Mouse (Mus musculus) liver, embryonic 11.5 days (tissue): ENCODE results near the gene Tecta. TPM values are rescaled to one million over a fixed set of nuclear protein-coding genes. Genes with fewer than 3 reads are reported as not detected.

ENCODE experiments used
- ATAC-seq: fragments of 200-750 bp; cut with Nextera tagmentation; replicated peaks from 2 replicates; pipeline ENCODE4 v1.8.0; 2017; ENCODE audit warnings: moderate number of reproducible peaks, mild to moderate bottlenecking, moderate TSS enrichment, moderate library complexity; ENCODE audit not compliant: low FRiP score
- DNase-seq: peaks from one replicate; pipeline ENCODE4 v3.0.0-alpha.2; 2017; ENCODE audit warnings: low spot score
- H3K27ac ChIP-seq: fragments of 300-500 bp; sonication (generic); 2 replicates; pipeline ENCODE4 v1.5.1; 2014; ENCODE audit warnings: mild to moderate bottlenecking, low read depth, low read length, control low read depth
- H3K27me3 ChIP-seq: fragments of 300-500 bp; sonication (generic); replicated peaks from 2 replicates; pipeline ENCODE4 v1.6.1; 2014; ENCODE audit warnings: low read length, mixed read lengths; ENCODE audit not compliant: control insufficient read depth, insufficient read depth
- H3K36me3 ChIP-seq: fragments of 300-500 bp; sonication (generic); 2 replicates; pipeline ENCODE4 v1.6.1; 2014; ENCODE audit warnings: mild to moderate bottlenecking, low read length, moderate library complexity, mixed read lengths; ENCODE audit not compliant: control insufficient read depth, insufficient read depth
- H3K4me1 ChIP-seq: fragments of 300-500 bp; sonication (generic); replicated peaks from 2 replicates; pipeline ENCODE4 v1.6.1; 2014; ENCODE audit warnings: low read length, mixed read lengths; ENCODE audit not compliant: control insufficient read depth, insufficient read depth
- H3K4me2 ChIP-seq: fragments of 300-500 bp; sonication (generic); 2 replicates; pipeline ENCODE4 v1.6.1; 2014; ENCODE audit warnings: mild to moderate bottlenecking, control low read depth, moderate library complexity
- H3K4me3 ChIP-seq: fragments of 300-500 bp; sonication (generic); 2 replicates; pipeline ENCODE4 v1.5.1; 2014; ENCODE audit warnings: low read depth, low read length, control low read depth
- H3K9ac ChIP-seq: fragments of 300-500 bp; sonication (generic); 2 replicates; pipeline ENCODE4 v1.6.1; 2014; ENCODE audit warnings: low read depth, low read length, control low read depth
- H3K9me3 ChIP-seq: fragments of 300-500 bp; sonication (generic); 2 replicates; pipeline ENCODE4 v1.6.1; 2016; ENCODE audit warnings: low read length, inconsistent platforms, mixed read lengths; ENCODE audit not compliant: control insufficient read depth
- WGBS: fragments of 180-500 bp; shearing (Covaris S2); extraction: QIAGEN DNeasy Blood & Tissue Kit; methylation state at CpG from one replicate; pipeline ENCODE4 v1.1.7; 2014; 5-methylcytosine and 5-hydroxymethylcytosine counted together
- polyA plus RNA-seq: library from polyadenylated mRNA; unstranded; fragments of >200 nt; fragmentation: Nextera tagmentation; extraction: Ambion mirVana; gene quantifications from 2 replicates; pipeline ENCODE4 v1.2.1, GENCODE M21; 2014

Tecta gene
- polyA plus RNA-seq, 1 experiment from 2014 or later = 0.08 TPM

GRCm38 (mm10) chr9:42323238-42323637 lies 76.5 kb downstream of the Tecta start:
- Histone ChIP-seq H3K27me3 (no peaks in the 10 kb centered on the region), H3K9ac (no peak overlapping the region), H3K9me3 (0 out of 2 replicates have a peak, but pooled peaks cover 2% of the 10 kb centered on the region), H3K4me2 (no peak overlapping the region), H3K4me1 (no peaks in the 10 kb centered on the region), H3K4me3 (no peak overlapping the region), H3K27ac (no peak overlapping the region), H3K36me3 (no peaks in the 10 kb centered on the region)
- 86% methylated on average over 8 of the region's 8 CpGs for WGBS
- ATAC-seq (no peak), DNase-seq (no peak)

- Histone ChIP-seq H3K27me3 (no peaks in the 10 kb centered on the region), H3K9ac (no peak overlapping the region), H3K36me3 (no peaks in the 10 kb centered on the region), H3K4me2 (no peak overlapping the region), H3K4me3 (no peak overlapping the region), H3K27ac (no peak overlapping the region), H3K4me1 (no peaks in the 10 kb centered on the region), H3K9me3 (0 out of 2 replicates have a peak, but pooled peaks cover 2% of the 10 kb centered on the region)
- WGBS = 73% methylated on average over 2 of the region's 2 CpGs
- no peak for DNase-seq
- no peak for ATAC-seq
These were observed 78.3 kb downstream of the Tecta start for GRCm38 (mm10) chr9:42321442-42321841.

- ATAC-seq (no peak), DNase-seq (no peak)
- no peak overlapping the region for H3K4me2 ChIP-seq
- H3K36me3 ChIP-seq = no peaks in the 10 kb centered on the region
- no peak overlapping the region for H3K4me3 ChIP-seq
- H3K27me3 ChIP-seq = no peaks in the 10 kb centered on the region
- H3K27ac ChIP-seq = no peak overlapping the region
- 83% methylated on average over 7 of the region's 7 CpGs for WGBS
- no peaks in the 10 kb centered on the region for H3K4me1 ChIP-seq
- 0 out of 2 replicates have a peak, but pooled peaks cover 2% of the 10 kb centered on the region for H3K9me3 ChIP-seq
- no peak overlapping the region for H3K9ac ChIP-seq
These were observed 79.1 kb downstream of the Tecta start for GRCm38 (mm10) chr9:42320616-42321015.

DNA sequence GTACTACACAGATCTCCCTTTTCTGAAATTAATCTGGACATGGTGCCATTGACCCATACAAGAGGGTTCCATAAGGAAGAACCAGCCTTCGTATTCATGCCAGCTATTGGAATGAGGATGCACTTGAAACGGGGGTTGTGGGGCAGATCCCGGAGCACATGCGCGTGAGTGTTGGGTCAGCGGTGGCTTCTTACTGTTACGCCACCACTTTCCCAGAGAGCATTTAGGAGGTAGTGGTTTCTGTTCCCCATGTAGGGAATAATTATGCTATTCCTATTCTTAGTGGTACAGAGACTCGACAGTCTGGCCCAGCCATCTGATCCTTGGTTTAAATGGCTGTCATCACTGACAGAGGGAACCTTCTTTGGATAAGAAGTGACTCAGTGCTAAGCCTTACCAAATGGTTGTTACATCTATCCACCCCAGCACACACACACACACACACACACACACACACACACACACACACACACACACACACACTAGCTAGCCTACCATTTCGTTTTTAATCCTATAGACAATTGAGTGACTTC lies 81.2 kb downstream of the Tecta start:
- ATAC-seq = no peak

GRCm38 (mm10) chr9:42317337-42317736 lies 82.4 kb downstream of the Tecta start:
- Histone ChIP-seq H3K4me2 (no peak overlapping the region), H3K27ac (no peak overlapping the region), H3K9me3 (0 out of 2 replicates have a peak, but pooled peaks cover 2% of the 10 kb centered on the region), H3K27me3 (no peaks in the 10 kb centered on the region), H3K4me1 (no peaks in the 10 kb centered on the region), H3K36me3 (no peaks in the 10 kb centered on the region), H3K4me3 (no peak overlapping the region), H3K9ac (no peak overlapping the region)
- DNase-seq (no peak), ATAC-seq (no peak)
- 41% methylated on average over 3 of the region's 3 CpGs for WGBS

More for the DNA sequence above, 81.2 kb downstream of the Tecta start:
- 0 out of 2 replicates have a peak, but pooled peaks cover 2% of the 10 kb centered on the region for H3K9me3 ChIP-seq
- no peak for DNase-seq
- no peak overlapping the region for H3K27ac ChIP-seq
- WGBS = 78% methylated on average over 9 of the region's 9 CpGs
- H3K27me3 ChIP-seq = no peaks in the 10 kb centered on the region
- H3K4me3 ChIP-seq = no peak overlapping the region
- H3K4me2 ChIP-seq = no peak overlapping the region
- no peaks in the 10 kb centered on the region for H3K36me3 ChIP-seq
- no peaks in the 10 kb centered on the region for H3K4me1 ChIP-seq
- H3K9ac ChIP-seq = no peak overlapping the region

DNA sequence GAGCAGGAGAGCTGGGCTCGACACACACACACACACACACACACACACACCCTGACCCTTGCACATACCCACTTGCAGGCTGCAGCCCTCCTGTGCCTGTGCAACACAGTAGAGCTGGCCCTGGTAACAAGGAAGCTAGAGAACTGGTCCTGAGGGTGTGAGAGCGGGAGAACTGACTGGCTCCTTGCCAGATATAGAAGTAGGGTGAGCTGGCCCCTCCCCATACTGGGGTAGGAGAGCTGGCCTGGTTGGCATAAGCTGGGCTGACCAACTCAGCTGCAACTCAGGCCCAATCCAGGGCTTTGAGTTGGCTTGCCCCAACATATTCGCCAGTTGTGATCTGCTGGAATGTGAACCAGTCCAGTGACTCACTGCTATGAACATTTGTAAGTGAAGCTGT lies 83.9 kb downstream of the Tecta start:
- Histone ChIP-seq H3K27me3 (no peaks in the 10 kb centered on the region), H3K4me1 (no peaks in the 10 kb centered on the region), H3K9ac (no peak overlapping the region), H3K27ac (no peak overlapping the region), H3K9me3 (0 out of 2 replicates have a peak, but pooled peaks cover under 1% of the 10 kb centered on the region), H3K36me3 (no peaks in the 10 kb centered on the region), H3K4me3 (no peak overlapping the region), H3K4me2 (no peak overlapping the region)
- no peak for ATAC-seq
- DNase-seq = no peak
- WGBS = 77% methylated on average over 3 of the region's 3 CpGs

GRCm38 (mm10) chr9:42314959-42315358 lies 84.8 kb downstream of the Tecta start:
- Histone ChIP-seq H3K9ac (no peak overlapping the region), H3K4me2 (no peak overlapping the region), H3K9me3 (no peaks in the 10 kb centered on the region), H3K27me3 (no peaks in the 10 kb centered on the region), H3K27ac (no peak overlapping the region), H3K4me1 (no peaks in the 10 kb centered on the region), H3K4me3 (no peak overlapping the region), H3K36me3 (no peaks in the 10 kb centered on the region)
- ATAC-seq = no peak
- WGBS = 54% methylated on average over 4 of the region's 4 CpGs
- no peak for DNase-seq

- Histone ChIP-seq H3K9me3 (no peaks in the 10 kb centered on the region), H3K4me1 (no peaks in the 10 kb centered on the region), H3K36me3 (no peaks in the 10 kb centered on the region), H3K9ac (no peak overlapping the region), H3K27me3 (no peaks in the 10 kb centered on the region), H3K27ac (no peak overlapping the region), H3K4me3 (no peak overlapping the region), H3K4me2 (no peak overlapping the region)
- DNase-seq = no peak
- 75% methylated on average over 6 of the region's 6 CpGs for WGBS
- ATAC-seq = no peak
These were observed 85.3 kb downstream of the Tecta start for GRCm38 (mm10) chr9:42314388-42314787.

DNA sequence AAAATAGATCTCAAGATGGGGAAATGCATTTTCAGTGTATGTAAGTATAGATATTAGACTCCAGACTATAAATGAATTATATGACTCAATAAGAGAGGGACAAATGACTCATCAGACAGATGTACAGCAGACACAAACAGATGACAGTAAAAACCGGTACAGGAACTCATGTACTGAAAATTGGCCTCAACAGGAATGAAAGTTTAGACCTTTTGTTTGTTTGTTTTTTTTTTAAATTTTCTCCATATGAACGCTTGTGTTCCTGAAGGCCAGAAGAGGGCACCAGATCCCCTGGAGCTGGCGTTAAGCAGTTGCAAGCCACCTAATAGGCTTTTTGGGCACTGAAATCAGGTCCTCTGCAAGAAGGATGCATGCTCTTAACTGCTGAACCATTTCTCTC lies 85.9 kb downstream of the Tecta start:
- H3K36me3 ChIP-seq = no peaks in the 10 kb centered on the region
- no peak overlapping the region for H3K4me3 ChIP-seq
- no peaks in the 10 kb centered on the region for H3K27me3 ChIP-seq
- DNase-seq = no peak
- H3K4me2 ChIP-seq = no peak overlapping the region
- no peak overlapping the region for H3K27ac ChIP-seq
- ATAC-seq = no peak
- no peaks in the 10 kb centered on the region for H3K9me3 ChIP-seq
- no peaks in the 10 kb centered on the region for H3K4me1 ChIP-seq
- 21% methylated on average over 3 of the region's 3 CpGs for whole genome bisulfite sequencing
- H3K9ac ChIP-seq = no peak overlapping the region
